Mouse (Mus musculus): Measurements from ENCODE around the gene Dhrs4. TPM values are rescaled to one million over a fixed set of nuclear protein-coding genes. Genes with fewer than 3 reads are reported as not detected.

Dhrs4 gene
- 100 to 1,000 TPM; 118 to 130 TPM for total RNA-seq (2021)

- intact Hi-C loops (cut with DNase I) = loop anchor here (5.0 kb wide), 1 partner anchor 78 kb away; no protein-coding TSS in a partner anchor
- DNase-seq = peak; percentile 79 to 82
Observed at GRCm38 (mm10) chr14:55478651-55479599, at the start of gene Dhrs4. Gene Dhrs4 (plus strand): TSS chr14:55478758.

DNA sequence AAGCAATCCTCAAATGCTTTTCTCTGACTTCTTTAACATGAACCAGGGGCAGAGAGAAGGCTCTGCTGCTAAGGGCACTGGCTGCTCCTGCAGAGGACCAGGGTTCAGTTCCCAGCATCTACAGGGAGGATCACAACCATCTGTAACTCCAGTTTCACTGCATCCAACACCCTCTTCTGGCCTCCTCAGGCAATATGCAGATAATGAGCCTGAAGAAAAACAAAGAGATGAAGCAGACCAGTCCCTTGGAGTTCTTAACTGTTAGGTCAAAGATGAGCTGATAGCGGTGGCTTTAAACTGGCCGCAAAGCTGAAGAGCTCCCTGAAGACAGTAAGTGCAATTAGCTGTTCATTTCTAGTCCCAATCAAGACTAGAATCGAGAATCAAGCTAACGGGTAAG is 48.3 kb upstream of the Dhrs4 start:
- intact Hi-C loops (cut with DNase I) = no loop called here
- no peak for DNase-seq

DNA sequence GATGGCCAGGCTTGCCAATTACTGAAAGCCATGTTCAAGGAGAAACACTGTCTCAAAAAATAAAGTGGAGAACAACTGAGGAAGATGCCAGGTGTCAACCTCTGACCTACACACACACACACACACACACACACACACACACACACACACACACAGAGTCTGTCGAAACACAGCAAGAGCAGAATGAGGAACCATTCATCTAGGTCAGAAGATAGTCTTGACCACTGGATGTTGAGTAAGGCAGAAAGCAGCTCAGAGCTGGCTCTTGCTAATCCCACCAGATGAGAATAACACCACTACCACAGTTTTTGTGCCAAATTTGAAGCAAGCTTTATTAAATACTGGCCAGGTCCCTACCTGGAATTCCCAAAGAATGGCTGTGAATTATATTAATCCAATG is 45.5 kb upstream of the Dhrs4 start:
- no peak for DNase-seq
- intact Hi-C loops (cut with DNase I) = no loop called here

DNA sequence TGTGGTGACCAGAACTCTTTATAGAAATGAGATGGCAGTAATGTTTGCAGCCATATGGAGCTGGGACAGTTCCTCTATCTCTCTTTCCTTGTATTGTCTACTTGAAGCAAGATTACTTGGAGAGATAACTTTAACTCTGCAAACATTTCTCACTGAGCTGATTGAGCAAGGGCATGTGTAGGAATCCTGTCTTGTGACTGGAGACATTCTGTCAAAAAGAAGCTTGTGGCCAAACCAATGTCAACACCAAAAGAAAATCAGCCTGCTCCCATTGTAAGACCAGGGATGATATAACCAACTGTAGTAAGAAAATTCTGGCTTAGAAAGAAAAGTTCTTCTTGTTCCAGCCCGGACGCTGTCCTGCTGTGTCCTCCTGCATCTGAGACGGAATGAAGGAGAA is 43.7 kb upstream of the Dhrs4 start:
- intact Hi-C loops (cut with DNase I) = no loop called here

DNA sequence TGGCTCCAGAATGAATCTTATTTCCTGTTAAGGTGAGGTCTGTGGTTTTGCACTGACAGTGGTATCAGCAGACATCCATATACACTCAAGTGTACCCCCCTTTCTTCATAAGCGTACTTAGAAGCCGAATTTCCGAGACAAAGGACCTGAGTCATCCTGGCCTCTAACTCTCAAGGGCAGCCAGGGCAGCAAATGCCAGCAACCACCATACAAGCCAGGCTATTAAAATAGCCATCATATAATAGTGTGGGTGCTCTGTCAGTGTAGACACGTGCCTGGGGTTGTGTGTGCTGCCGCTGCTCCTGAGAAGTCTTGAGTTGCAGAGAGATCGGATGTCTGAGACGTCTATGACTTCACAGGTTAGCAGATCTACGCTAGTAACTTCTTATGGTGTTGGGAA is 41.4 kb upstream of the Dhrs4 start:
- intact Hi-C loops (cut with DNase I) = no loop called here
- DNase-seq = no peak

More for the DNA sequence above, 43.7 kb upstream of the Dhrs4 start:
- DNase-seq = no peak

- peak; percentile 64 to 67 for DNase-seq
- intact Hi-C loops (cut with DNase I) = loop anchor here (1.0 kb wide), 3 partner anchors 167 to 316 kb away; no protein-coding TSS in a partner anchor
Observed at GRCm38 (mm10) chr14:55438193-55438784, 40.3 kb upstream of the Dhrs4 start.

DNA sequence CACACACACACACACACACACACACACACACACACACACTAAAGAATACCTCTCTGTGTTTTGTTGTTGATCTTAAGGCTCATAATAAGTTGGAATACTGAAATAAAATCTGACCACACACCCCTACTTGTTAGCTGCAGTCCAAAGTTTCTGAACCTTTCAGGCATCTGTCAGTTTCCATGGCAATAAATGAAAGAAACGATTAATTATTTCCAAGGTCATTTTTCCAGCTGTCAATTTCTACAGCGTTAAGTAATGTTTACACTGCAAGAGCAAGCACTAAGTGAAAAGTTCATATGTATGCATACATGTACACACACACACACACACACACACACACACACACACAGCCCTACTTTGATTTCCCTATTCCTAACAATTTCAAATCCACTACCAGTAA is 20.9 kb upstream of the Dhrs4 start:
- DNase-seq = no peak
- intact Hi-C loops (cut with DNase I) = no loop called here

DNA sequence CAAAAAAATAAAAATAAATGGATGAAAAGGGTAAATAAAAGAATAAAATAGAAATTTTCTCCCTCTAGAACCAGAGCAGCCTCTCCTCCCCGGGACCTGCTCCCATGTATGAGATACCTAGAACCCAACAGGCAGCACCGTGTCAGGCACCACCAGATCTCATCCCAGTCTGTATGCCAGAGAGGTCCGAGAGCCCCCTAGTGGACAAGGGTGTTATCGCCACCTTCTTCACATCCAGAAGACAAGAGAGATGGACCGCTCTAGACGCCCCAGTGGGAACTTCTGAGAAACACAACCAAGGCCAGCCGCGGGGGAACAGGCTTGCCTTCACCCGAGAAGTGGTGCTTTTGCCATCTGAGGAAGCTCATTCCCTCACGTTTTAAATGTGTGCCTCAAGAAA is 20.3 kb upstream of the Dhrs4 start:
- intact Hi-C loops (cut with DNase I) = no loop called here
- DNase-seq = peak; percentile 38 to 63

DNA sequence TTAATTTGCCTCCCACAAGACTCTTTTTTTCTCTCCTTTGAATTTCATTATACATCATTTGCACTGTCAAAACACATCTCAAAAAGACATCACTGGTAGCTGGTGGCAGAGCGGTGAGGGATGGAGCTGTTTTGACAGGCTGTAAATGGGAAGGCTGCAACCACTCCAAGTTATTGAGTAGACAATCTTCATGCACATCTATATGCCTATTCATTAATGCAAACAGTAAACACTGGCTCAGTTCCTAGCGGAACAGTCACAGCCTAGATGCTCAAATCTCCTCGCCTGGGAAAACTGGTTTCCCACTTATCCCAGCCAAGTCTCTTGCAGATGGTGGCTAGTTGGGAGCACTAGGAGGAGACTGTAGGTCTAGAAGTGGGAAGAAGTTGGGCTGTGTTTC is 19.8 kb upstream of the Dhrs4 start:
- DNase-seq = no peak
- intact Hi-C loops (cut with DNase I) = no loop called here

DNA sequence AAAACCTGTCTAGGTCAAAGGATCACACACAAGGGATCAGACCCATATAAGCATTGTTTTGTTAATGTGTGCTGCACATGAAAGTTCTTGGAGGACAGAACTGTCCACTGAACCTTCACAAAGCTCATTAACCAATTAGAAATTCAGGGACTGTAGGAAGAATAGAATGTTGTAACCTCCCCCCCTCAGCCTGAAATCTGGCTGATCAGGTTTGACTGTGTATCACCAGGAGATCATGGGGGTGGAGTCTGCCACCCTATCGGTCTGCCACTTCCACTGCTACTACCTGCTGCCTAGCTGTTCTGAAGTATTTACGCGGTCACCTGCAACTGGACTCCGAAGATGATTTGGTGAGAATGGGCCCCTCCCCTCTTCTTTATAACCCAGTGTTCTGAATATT is 18.8 kb upstream of the Dhrs4 start:
- intact Hi-C loops (cut with DNase I) = no loop called here
- no peak for DNase-seq

DNA sequence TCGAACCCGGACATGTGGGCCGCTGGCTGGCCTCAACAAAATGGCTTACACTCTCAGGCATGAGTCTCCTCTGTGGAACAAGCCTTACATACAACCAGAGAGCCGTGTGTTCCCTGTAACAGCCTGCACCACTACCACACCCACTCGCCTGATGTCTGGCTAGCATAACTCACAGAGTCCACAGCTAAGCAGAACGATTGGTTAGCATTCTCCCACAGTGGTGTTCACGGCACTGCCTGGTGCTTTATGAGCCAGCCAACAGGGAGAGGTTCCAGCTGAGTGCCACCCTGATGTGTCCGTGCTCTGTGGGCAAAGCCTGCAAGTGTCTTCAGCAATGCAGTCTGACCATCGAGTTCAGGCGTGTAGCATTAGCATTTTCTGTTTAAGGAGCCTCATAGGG is 18.3 kb upstream of the Dhrs4 start:
- intact Hi-C loops (cut with DNase I) = no loop called here
- no peak for DNase-seq

GRCm38 (mm10) chr14:55461757-55462156 is 16.8 kb upstream of the Dhrs4 start:
- no peak for DNase-seq
- intact Hi-C loops (cut with DNase I) = no loop called here

GRCm38 (mm10) chr14:55466481-55466880 is 12.1 kb upstream of the Dhrs4 start:
- no peak for DNase-seq
- intact Hi-C loops (cut with DNase I) = no loop called here

- intact Hi-C loops (cut with DNase I) = no loop called here
- no peak for DNase-seq
Observed at GRCm38 (mm10) chr14:55467108-55467507, 11.4 kb upstream of the Dhrs4 start.

DNA sequence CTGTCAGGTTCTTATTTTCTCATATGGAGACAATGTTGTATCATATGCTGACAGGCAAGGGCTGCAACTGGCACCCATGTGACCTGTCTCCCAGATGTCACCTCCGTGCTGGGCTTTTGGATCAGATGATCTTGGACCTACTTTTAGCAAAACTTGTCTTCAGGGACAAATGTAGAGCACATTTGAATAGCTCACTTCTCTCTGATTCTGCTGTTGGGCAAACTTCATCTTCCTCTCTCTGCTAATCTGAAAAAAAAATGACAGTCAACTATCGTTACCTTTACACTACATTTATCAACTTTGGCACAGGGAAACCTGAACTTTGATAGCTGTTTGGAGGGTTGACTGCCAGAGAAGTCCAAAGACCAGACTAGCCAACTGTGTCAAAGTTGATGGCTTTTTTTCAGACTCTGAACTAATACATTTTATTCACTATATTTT is 10.2 kb upstream of the Dhrs4 start:
- intact Hi-C loops (cut with DNase I) = no loop called here
- DNase-seq = peak in 1 of 2 experiments; percentile 11

- intact Hi-C loops (cut with DNase I) = no loop called here
- no peak for DNase-seq
Observed at GRCm38 (mm10) chr14:55469041-55469440, 9.5 kb upstream of the Dhrs4 start.

DNA sequence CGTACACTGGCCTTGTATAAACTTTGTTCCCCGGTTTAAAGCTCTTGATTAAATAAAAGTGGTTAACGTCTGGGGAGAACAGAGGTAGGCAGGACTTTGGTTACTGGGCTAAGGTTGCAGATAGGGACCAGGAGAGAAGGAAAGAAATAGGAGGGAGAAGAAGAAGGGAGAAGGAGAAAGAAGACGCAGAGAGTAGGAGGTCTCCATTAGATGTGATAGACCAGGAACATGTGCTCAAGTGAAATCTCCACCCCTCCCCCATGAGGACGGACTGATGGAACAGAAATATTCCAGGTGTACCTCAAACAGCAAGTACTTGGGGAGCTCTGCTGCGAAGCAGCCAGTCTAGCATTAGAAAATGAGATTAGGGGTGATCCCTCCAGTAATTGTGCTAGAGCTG is 8.7 kb upstream of the Dhrs4 start:
- intact Hi-C loops (cut with DNase I) = no loop called here
- DNase-seq = no peak

DNA sequence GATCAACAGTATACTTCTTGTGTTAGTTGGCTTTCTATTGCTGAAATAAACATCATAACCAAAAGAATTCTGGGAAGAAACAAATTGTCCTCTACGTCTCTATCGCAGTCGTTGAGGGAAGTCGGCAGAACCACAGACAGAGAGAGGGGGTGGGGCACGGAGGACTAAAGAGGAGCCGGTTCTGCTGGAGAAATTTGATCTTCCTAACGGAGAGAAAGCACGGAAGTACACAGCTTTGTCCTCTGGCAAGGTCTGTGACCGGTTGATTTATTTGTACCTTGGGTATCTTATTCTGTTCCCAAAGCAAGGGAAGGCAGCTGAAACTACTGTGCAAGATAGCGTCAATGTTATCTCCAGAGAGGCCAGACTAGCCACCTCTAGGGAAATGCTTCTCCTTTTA is 7.8 kb upstream of the Dhrs4 start:
- DNase-seq = no peak
- intact Hi-C loops (cut with DNase I) = no loop called here

DNA sequence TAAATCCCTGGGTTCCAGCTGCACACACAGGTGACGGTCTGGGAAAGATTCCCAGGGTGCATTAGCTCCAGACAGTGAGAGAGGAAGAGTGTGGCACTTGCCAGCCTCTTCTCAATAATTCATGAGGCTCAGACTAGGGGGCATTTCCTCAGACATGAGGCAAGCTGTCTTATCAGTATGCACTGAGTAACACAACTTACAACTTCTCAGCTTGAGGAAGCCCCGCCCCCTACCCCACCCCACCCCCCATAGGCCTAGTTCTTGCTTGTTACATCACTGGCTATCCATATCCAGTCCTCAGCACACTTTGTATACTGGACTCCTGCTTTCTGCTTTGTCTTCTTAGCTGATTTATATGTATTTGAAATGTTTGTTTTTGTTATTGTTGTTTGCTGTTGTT is 2.9 kb upstream of the Dhrs4 start:
- intact Hi-C loops (cut with DNase I) = loop anchor here (5.0 kb wide), 1 partner anchor 82 kb away; no protein-coding TSS in a partner anchor
- no peak for DNase-seq

DNA sequence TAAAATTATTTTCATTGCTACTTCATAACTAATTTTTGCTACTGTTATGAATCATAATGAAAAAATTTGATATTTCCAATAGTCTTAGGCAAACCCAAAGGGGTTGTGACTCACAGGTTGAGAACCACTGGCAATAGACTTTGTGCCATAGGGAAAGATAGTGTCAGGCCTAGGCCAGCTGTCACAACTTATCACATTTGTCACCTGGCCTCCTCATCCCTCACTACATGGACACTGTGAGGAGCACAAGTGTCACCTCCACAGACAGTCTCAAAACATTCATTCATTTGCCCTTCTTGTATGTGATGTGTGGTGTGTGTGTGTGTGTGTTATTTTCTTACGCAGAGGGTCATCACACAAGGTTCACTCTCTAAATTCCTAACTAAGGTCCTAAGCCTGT is 1.1 kb upstream of the Dhrs4 start:
- no peak for DNase-seq
- intact Hi-C loops (cut with DNase I) = loop anchor here (5.0 kb wide), 1 partner anchor 80 kb away; no protein-coding TSS in a partner anchor

- intact Hi-C loops (cut with DNase I) = loop anchor here (5.0 kb wide), 1 partner anchor 79 kb away; no protein-coding TSS in a partner anchor
- no peak for DNase-seq
Observed at GRCm38 (mm10) chr14:55477829-55478228, 729 bp upstream of the Dhrs4 start.

- DNase-seq = no peak
- intact Hi-C loops (cut with DNase I) = loop anchor here (5.0 kb wide), 1 partner anchor 78 kb away; no protein-coding TSS in a partner anchor
Observed at GRCm38 (mm10) chr14:55479629-55480028, 1.1 kb downstream of the Dhrs4 start.
